Mouse (Mus musculus): ENCODE data around the gene Enthd1.

The Enthd1 gene

DNA sequence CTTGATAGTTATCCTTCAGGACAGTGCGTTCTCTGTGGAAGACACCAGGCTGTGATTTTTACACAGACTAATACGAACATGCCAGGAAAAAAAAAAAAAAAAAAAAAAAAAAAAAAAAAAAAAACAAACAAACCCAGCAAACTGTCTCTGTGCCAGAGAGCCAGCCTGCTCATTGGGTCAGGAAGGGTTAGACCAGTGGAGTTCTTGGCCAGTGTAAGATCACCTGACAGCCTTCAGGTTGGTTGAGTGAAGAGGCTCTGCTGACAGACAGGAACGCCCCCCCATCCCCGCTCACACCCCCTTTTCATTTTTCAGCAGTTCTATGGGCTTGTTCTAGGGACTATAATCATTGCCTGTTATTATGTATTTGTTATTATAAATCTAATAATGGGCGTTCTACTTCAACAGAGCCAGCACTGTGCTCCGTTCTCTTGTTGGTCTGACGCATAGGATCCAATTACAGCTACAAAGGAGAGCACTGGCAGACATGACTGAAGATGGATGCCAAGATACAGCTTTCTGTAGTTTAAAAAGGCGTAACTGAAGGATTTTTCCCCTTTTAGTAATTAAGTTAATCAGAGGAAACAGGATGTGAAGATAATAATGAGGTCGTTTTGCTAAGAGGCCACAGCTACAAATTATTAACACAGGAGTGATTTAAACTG is 81.8 kb downstream of the Enthd1 start:
- no peak for DNase-seq (ENCODE audit: low read depth, low spot score)

DNA sequence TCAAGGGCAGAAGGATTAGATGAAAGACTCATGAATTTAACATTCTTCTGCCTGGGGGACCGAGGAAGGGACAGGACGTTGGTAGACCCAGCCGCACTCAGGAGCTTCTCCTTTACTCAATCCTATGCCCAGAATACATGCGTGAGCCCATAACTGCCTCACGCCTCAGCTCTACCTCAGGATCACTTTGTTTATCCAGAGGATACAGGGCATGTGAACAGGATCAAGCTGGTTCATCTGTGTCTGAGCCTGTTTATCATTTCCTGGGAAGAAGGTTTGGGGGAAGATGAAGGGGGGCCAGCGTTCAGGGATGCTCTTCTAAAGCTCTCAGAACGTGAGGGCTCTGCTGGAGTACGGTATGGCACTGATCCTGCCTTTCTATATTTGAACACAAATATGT is 82.6 kb downstream of the Enthd1 start:
- DNase-seq (ENCODE audit: low read depth, low spot score), result no peak

- no peak for DNase-seq (ENCODE audit: low read depth, low spot score)
These were observed 90.4 kb downstream of the Enthd1 start for GRCm38 (mm10) chr15:80474429-80475002.

- no peak for DNase-seq (ENCODE audit: low read depth, low spot score)
These were observed 97.1 kb downstream of the Enthd1 start for GRCm38 (mm10) chr15:80467876-80468275.

DNA sequence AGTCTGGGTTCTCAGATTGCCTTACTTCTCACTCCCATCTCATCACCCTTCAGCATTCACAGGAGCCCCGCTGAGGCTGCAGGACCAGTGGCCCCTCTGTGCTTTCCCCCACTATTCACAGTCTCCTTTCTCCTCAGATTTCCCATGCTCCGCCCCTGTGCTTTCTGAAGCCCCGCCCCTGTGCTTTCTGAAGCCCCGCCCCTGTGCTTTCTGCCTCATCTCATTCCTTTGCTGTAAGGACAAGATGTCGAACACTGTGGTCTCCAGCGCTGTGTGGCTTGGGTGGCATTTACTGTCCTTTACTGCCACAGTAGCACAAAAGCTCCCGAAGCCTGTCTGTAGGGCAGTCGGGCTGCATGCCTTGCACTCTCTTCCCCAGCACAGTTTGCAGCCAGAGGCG is 102.8 kb downstream of the Enthd1 start:
- DNase-seq (ENCODE audit: low read depth, low spot score), result no peak

DNA sequence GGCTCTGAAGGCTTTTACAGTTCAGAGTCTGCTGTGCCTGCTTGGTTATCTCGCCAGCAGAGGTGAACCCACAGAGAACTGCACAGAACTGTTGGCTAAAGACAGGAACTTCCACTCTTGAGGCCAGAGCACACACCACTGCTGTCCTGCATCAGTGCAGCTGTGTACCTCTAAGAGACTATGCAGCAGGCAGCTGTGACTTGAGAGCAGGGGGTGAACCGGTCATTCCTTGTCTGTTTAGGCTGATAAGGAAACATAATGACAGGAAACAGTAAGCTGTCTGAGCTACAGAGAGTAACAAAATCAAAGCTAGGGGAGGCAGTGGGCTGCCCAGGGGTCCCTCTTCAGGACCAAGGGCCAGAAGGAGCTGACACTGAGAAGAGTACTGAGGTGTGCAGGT is 103.5 kb downstream of the Enthd1 start:
- no peak for DNase-seq (ENCODE audit: low read depth, low spot score)

GRCm38 (mm10) chr15:80460011-80460410 is 104.9 kb downstream of the Enthd1 start:
- no peak for DNase-seq (ENCODE audit: low read depth, low spot score)

GRCm38 (mm10) chr15:80457984-80458383 is 107.0 kb downstream of the Enthd1 start:
- DNase-seq (ENCODE audit: low read depth, low spot score), result peak; percentile 66

DNA sequence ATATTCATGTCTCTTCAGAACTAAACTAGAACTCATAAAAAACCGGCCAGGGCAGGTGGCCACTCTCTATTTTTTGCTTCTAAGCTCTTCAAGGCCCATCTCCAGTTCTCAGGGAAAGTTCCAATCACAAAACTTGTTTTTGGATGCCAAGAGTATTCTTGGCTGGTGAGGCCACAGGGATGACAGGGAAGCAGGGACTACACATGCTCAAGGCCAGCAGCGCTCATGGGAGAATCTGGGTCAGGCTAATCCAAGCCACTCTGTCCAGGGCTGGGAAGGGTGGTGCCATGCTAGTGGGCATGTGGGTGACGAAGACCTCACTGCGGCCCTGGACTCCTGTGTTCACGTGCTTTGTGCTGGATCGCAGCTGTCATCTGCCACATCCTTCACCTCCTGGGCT is 110.5 kb downstream of the Enthd1 start:
- no peak for DNase-seq (ENCODE audit: low read depth, low spot score)

GRCm38 (mm10) chr15:80452425-80452824 is 112.5 kb downstream of the Enthd1 start:
- no peak for DNase-seq (ENCODE audit: low read depth, low spot score)

DNA sequence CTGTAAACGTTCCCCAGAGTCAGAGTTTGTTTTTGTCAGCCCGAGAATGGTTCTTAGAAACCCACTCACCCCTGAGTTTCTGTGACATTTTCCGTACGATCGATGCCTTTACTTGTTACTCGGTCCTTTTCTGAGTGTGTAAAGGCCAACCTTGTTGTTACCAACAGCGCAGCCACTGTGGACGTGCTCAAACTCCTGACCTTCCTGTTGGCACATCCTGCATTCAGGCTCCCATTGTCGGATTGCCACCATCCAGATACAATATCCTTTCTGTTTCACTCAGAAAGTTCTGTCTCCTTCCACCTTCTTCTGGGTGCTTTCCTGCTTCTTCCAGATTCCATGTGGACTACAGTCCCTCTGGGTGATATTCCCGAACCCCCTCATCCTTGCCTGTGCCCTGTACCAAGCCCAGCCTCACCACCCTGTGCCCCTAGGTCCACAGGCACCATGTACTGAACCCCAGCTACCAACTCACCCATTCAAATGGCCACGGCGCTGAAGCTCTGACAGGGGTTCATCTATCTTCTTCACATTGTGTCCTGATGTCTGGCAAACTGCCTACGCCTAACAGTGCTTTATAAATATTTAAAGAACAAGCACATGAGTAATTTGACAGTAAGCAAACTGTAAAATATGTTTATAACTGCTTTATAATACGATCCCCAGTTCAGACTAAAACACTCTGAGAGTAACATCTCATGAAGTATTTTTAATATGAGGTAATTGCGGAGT is 118.8 kb downstream of the Enthd1 start:
- DNase-seq (ENCODE audit: low read depth, low spot score), result no peak

DNA sequence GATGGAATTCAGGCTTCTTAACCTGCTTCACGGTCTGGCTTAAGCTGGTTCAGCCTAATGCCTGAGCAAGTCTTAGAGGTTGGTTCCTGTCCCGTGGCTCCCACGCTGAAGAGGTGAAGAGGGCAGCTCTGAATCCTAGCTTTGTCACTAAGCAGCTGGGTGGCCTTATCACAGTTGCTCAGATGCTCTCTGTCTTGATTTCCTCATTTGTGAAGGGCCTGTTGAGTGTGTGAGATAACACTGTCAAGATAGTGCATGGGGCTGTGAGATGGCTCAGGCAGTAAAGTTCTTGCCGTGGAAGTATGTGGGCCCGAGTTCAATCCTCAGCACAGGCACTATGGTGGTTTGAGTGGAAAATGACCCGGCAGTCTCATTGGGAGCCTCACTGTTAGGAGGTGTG is 124.8 kb downstream of the Enthd1 start:
- DNase-seq (ENCODE audit: low read depth, low spot score), result no peak

GRCm38 (mm10) chr15:80438423-80438822 is 126.5 kb downstream of the Enthd1 start:
- DNase-seq (ENCODE audit: low read depth, low spot score), result no peak

- no peak for DNase-seq (ENCODE audit: low read depth, low spot score)
These were observed 127.0 kb downstream of the Enthd1 start for GRCm38 (mm10) chr15:80437996-80438395.

- DNase-seq (ENCODE audit: low read depth, low spot score), result no peak
These were observed 128.0 kb downstream of the Enthd1 start for GRCm38 (mm10) chr15:80436961-80437360.

DNA sequence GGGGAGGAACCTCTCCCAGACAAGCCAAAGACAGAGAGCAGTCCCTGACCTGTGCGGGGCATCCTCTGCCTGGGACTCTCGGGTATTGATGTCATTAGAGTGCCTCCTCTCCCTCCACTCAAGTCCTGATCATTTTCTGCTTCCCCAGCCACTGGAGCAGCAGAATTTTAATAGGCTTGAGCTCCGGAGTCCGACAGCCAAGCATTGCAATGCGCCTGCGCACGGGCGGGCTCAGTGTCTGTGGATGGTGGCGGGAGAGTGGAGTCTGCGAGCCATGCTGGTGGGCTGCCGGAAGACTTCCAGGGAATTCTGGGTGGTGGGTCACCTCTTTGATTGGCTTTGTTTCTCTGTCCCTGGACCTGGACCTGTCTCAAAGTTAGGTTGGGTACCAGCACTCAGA is 134.6 kb downstream of the Enthd1 start:
- DNase-seq (ENCODE audit: low read depth, low spot score), result no peak

- DNase-seq (ENCODE audit: low read depth, low spot score), result no peak
These were observed 146.8 kb downstream of the Enthd1 start for GRCm38 (mm10) chr15:80418146-80418545.

GRCm38 (mm10) chr15:80417066-80417465 is 147.9 kb downstream of the Enthd1 start:
- DNase-seq (ENCODE audit: low read depth, low spot score), result no peak

- DNase-seq (ENCODE audit: low read depth, low spot score), result no peak
These were observed 149.8 kb downstream of the Enthd1 start for GRCm38 (mm10) chr15:80415132-80415531.

DNA sequence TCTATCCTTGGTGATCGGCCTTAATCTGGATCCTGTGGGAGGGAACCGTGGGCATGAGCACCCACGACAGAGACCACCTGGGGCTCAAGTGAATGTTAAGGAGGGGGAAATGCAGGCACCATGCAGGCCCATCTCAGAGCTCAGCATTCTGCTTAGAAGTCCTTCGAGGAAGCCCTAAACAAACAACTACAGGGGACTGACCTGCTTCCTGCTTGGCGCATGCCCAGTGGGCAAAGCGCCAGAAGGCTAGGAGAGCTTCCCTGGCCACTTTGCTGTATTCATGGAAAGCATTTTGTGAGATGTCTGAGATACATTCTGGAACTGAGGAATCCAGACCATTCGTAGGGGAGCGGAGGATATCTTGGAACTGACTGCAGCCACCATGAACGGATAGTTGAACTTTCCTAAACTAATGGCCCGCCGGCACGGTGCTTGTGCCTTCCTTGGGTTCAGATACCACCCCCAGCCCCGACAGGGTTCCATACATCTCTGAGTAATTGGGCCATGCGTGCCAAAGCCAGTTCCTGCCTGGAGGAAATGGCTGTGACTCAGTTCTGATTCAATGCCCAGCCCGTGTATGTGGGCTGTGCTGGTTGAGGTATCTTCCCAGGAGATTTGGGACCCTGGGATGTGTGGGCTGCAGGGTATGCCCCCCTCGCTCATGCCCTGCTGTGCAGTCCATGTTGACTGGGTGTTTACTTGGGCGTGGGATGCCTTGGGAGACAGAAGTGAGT is 150.8 kb downstream of the Enthd1 start:
- DNase-seq (ENCODE audit: low read depth, low spot score), result no peak

GRCm38 (mm10) chr15:80413070-80413469 is 151.9 kb downstream of the Enthd1 start:
- no peak for DNase-seq (ENCODE audit: low read depth, low spot score)

GRCm38 (mm10) chr15:80410661-80411060 is 154.3 kb downstream of the Enthd1 start:
- no peak for DNase-seq (ENCODE audit: low read depth, low spot score)

Data from A20 (cell line).